Mouse (Mus musculus): ENCODE data around the gene Dnajb12. TPM values are rescaled to one million over a fixed set of nuclear protein-coding genes. Genes with fewer than 3 reads are reported as not detected.

The Dnajb12 gene
- polyA plus RNA-seq, 1 experiment from 2014 or later = 36.0 TPM

GRCm38 (mm10) chr10:59916649-59917048 is 37.3 kb downstream of the Dnajb12 start:
- Histone ChIP-seq H3K9ac (ENCODE audit: low read depth, low read length) (0 out of 2 replicates have a peak overlapping the region, but pooled peaks have one; percentile 20), H3K27ac (ENCODE audit: low read depth, low read length) (peak overlapping the region; percentile 25), H3K36me3 (ENCODE audit: control insufficient read depth, insufficient read depth, low read length) (no peaks in the 10 kb centered on the region), H3K27me3 (ENCODE audit: control insufficient read depth, insufficient read depth, low read length) (no peaks in the 10 kb centered on the region), H3K4me3 (ENCODE audit: low read length) (peak overlapping the region; percentile 18), H3K4me2 (replicated peaks; ENCODE audit: low read depth, low read length) (peak overlapping the region; percentile 37), H3K9me3 (ENCODE audit: control insufficient read depth, low read length) (no peaks in the 10 kb centered on the region), H3K4me1 (ENCODE audit: control insufficient read depth, insufficient read depth, low read length) (peaks cover 23% of the 10 kb centered on the region)
- WGBS = 3% methylated on average over 10 of the region's 10 CpGs
- peak; percentile 87 for ATAC-seq (ENCODE audit: low FRiP score, low TSS enrichment)

- no peak for ATAC-seq (ENCODE audit: low FRiP score, low TSS enrichment)
- Histone ChIP-seq H3K4me3 (ENCODE audit: low read length) (no peak overlapping the region), H3K9ac (ENCODE audit: low read depth, low read length) (no peak overlapping the region), H3K9me3 (ENCODE audit: control insufficient read depth, low read length) (no peaks in the 10 kb centered on the region), H3K27me3 (ENCODE audit: control insufficient read depth, insufficient read depth, low read length) (no peaks in the 10 kb centered on the region), H3K36me3 (ENCODE audit: control insufficient read depth, insufficient read depth, low read length) (no peaks in the 10 kb centered on the region), H3K4me1 (ENCODE audit: control insufficient read depth, insufficient read depth, low read length) (peaks cover 17% of the 10 kb centered on the region; the same call in 1 of the 2 replicates), H3K27ac (ENCODE audit: low read depth, low read length) (no peak overlapping the region), H3K4me2 (replicated peaks; ENCODE audit: low read depth, low read length) (no peak overlapping the region)
- 91% methylated on average over 4 of the region's 4 CpGs for WGBS
Observed at GRCm38 (mm10) chr10:59918111-59918510, 38.8 kb downstream of the Dnajb12 start.

- H3K9me3 ChIP-seq (ENCODE audit: control insufficient read depth, low read length) = no peaks in the 10 kb centered on the region
- H3K4me3 ChIP-seq (ENCODE audit: low read length) = no peak overlapping the region
- no peak overlapping the region for H3K9ac ChIP-seq (ENCODE audit: low read depth, low read length)
- H3K27ac ChIP-seq (ENCODE audit: low read depth, low read length) = no peak overlapping the region
- H3K36me3 ChIP-seq (ENCODE audit: control insufficient read depth, insufficient read depth, low read length) = no peaks in the 10 kb centered on the region
- no peak overlapping the region for H3K4me2 ChIP-seq (replicated peaks; ENCODE audit: low read depth, low read length)
- 42% methylated on average over 15 of the region's 15 CpGs for WGBS
- no peak for ATAC-seq (ENCODE audit: low FRiP score, low TSS enrichment)
- H3K4me1 ChIP-seq (ENCODE audit: control insufficient read depth, insufficient read depth, low read length) = peaks cover 22% of the 10 kb centered on the region; the same call in 1 of the 2 replicates
- no peaks in the 10 kb centered on the region for H3K27me3 ChIP-seq (ENCODE audit: control insufficient read depth, insufficient read depth, low read length)
Observed at GRCm38 (mm10) chr10:59919494-59920181, 40.3 kb downstream of the Dnajb12 start.

- no peaks in the 10 kb centered on the region for H3K9me3 ChIP-seq (ENCODE audit: control insufficient read depth, low read length)
- 30% methylated on average over 7 of the region's 7 CpGs for WGBS
- ATAC-seq (ENCODE audit: low FRiP score, low TSS enrichment) = no peak
- H3K9ac ChIP-seq (ENCODE audit: low read depth, low read length) = peak overlapping the region; percentile 54
- H3K36me3 ChIP-seq (ENCODE audit: control insufficient read depth, insufficient read depth, low read length) = no peaks in the 10 kb centered on the region
- peak overlapping the region; percentile 40; the same call in 1 of the 2 replicates for H3K4me3 ChIP-seq (ENCODE audit: low read length)
- H3K4me2 ChIP-seq (replicated peaks; ENCODE audit: low read depth, low read length) = peak overlapping the region; percentile 77
- no peak overlapping the region for H3K27ac ChIP-seq (ENCODE audit: low read depth, low read length)
- H3K4me1 ChIP-seq (ENCODE audit: control insufficient read depth, insufficient read depth, low read length) = peaks cover 22% of the 10 kb centered on the region; the same call in 1 of the 2 replicates
- no peaks in the 10 kb centered on the region for H3K27me3 ChIP-seq (ENCODE audit: control insufficient read depth, insufficient read depth, low read length)
Observed at GRCm38 (mm10) chr10:59920485-59920809, 41.1 kb downstream of the Dnajb12 start.

- 3% methylated on average over 33 of the region's 33 CpGs for WGBS
Observed at GRCm38 (mm10) chr10:59920810-59921681, 41.7 kb downstream of the Dnajb12 start.

GRCm38 (mm10) chr10:59923493-59923892 is 44.1 kb downstream of the Dnajb12 start:
- ATAC-seq (ENCODE audit: low FRiP score, low TSS enrichment) = no peak
- Histone ChIP-seq H3K9ac (ENCODE audit: low read depth, low read length) (no peak overlapping the region), H3K9me3 (ENCODE audit: control insufficient read depth, low read length) (no peaks in the 10 kb centered on the region), H3K27ac (ENCODE audit: low read depth, low read length) (no peak overlapping the region), H3K4me3 (ENCODE audit: low read length) (no peak overlapping the region), H3K27me3 (ENCODE audit: control insufficient read depth, insufficient read depth, low read length) (no peaks in the 10 kb centered on the region), H3K36me3 (ENCODE audit: control insufficient read depth, insufficient read depth, low read length) (no peaks in the 10 kb centered on the region), H3K4me1 (ENCODE audit: control insufficient read depth, insufficient read depth, low read length) (peaks cover 11% of the 10 kb centered on the region; the same call in 1 of the 2 replicates), H3K4me2 (replicated peaks; ENCODE audit: low read depth, low read length) (no peak overlapping the region)
- WGBS = 79% methylated on average over 2 of the region's 2 CpGs

More at GRCm38 (mm10) chr10:59920810-59921681, 41.7 kb downstream of the Dnajb12 start:
- H3K9ac ChIP-seq (ENCODE audit: low read depth, low read length) = peak overlapping the region; percentile 54
- peak overlapping the region; percentile 77 for H3K4me2 ChIP-seq (replicated peaks; ENCODE audit: low read depth, low read length)
- H3K27me3 ChIP-seq (ENCODE audit: control insufficient read depth, insufficient read depth, low read length) = no peaks in the 10 kb centered on the region
- 0 out of 2 replicates have a peak overlapping the region, but pooled peaks have one; percentile 30 for H3K27ac ChIP-seq (ENCODE audit: low read depth, low read length)
- H3K9me3 ChIP-seq (ENCODE audit: control insufficient read depth, low read length) = no peaks in the 10 kb centered on the region
- peaks cover 20% of the 10 kb centered on the region; the same call in 1 of the 2 replicates for H3K4me1 ChIP-seq (ENCODE audit: control insufficient read depth, insufficient read depth, low read length)
- no peaks in the 10 kb centered on the region for H3K36me3 ChIP-seq (ENCODE audit: control insufficient read depth, insufficient read depth, low read length)
- H3K4me3 ChIP-seq (ENCODE audit: low read length) = peak overlapping the region; percentile 40
- peak; percentile 33; the same call in 1 of the 2 replicates for ATAC-seq (ENCODE audit: low FRiP score, low TSS enrichment)

- Histone ChIP-seq H3K9ac (ENCODE audit: low read depth, low read length) (no peak overlapping the region), H3K27ac (ENCODE audit: low read depth, low read length) (no peak overlapping the region), H3K36me3 (ENCODE audit: control insufficient read depth, insufficient read depth, low read length) (no peaks in the 10 kb centered on the region), H3K4me2 (replicated peaks; ENCODE audit: low read depth, low read length) (no peak overlapping the region), H3K9me3 (ENCODE audit: control insufficient read depth, low read length) (no peaks in the 10 kb centered on the region), H3K4me1 (ENCODE audit: control insufficient read depth, insufficient read depth, low read length) (peaks cover 11% of the 10 kb centered on the region; the same call in 1 of the 2 replicates), H3K4me3 (ENCODE audit: low read length) (no peak overlapping the region), H3K27me3 (ENCODE audit: control insufficient read depth, insufficient read depth, low read length) (no peaks in the 10 kb centered on the region)
- WGBS = 37% methylated on average over 3 of the region's 3 CpGs
- no peak for ATAC-seq (ENCODE audit: low FRiP score, low TSS enrichment)
Observed at GRCm38 (mm10) chr10:59924305-59924704, 44.9 kb downstream of the Dnajb12 start.

- Histone ChIP-seq H3K9me3 (ENCODE audit: control insufficient read depth, low read length) (no peaks in the 10 kb centered on the region), H3K36me3 (ENCODE audit: control insufficient read depth, insufficient read depth, low read length) (no peaks in the 10 kb centered on the region), H3K4me3 (ENCODE audit: low read length) (no peak overlapping the region), H3K4me2 (replicated peaks; ENCODE audit: low read depth, low read length) (no peak overlapping the region), H3K9ac (ENCODE audit: low read depth, low read length) (no peak overlapping the region), H3K27me3 (ENCODE audit: control insufficient read depth, insufficient read depth, low read length) (no peaks in the 10 kb centered on the region), H3K27ac (ENCODE audit: low read depth, low read length) (no peak overlapping the region), H3K4me1 (ENCODE audit: control insufficient read depth, insufficient read depth, low read length) (0 out of 2 replicates have a peak, but pooled peaks cover 4% of the 10 kb centered on the region)
- ATAC-seq (ENCODE audit: low FRiP score, low TSS enrichment) = no peak
- WGBS = 69% methylated on average over 7 of the region's 7 CpGs
Observed at GRCm38 (mm10) chr10:59929205-59929604, 49.8 kb downstream of the Dnajb12 start.

Data from kidney, embryonic 14.5 days (tissue).